In the genomic region with DNA sequence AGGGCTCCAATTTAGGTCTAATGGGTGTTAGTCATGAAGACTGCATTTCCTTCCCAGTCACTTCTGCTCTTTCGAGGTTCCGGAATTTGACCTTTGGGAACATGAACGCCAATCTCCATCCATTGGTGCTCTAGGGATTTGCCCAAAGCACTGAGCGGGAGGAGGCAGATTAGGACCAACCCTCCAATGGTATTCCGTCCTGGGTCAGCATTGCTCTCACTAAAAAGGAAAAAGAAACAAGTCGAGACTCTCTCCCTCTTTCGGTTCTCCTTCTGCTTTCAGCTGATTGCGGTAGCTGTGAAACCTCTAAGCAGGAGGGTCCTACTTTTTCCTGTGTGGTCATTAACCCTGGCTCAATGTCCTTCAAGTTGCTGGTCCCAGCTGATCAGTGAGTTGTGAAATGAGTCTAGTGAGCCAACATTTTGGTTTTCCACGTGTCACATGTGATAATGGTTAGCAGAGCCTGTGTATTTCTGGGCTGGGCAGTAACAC, we compare ENCODE assay signal across 8 mouse cellular contexts. TPM values are rescaled to one million over a fixed set of nuclear protein-coding genes. Genes with fewer than 3 reads are reported as not detected.
A peak's percentile ranks its signal among the peaks of the same experiment; 100 is the strongest.
DNase-seq lines count a peak whose midpoint lies in the region; ATAC-seq and TF ChIP-seq lines count a peak whose summit lies in the region.

No protein-coding gene starts in this region.

- TF ChIP-seq CTCF in gastrocnemius, adult 2 months (IDR thresholded peaks at IDR 0.05) = no peak
- no peak for TF ChIP-seq CTCF in bone marrow, adult 2 months (IDR thresholded peaks at IDR 0.05; ENCODE audit: control insufficient read depth, insufficient read depth, low read length)

- intact Hi-C loops in gastrocnemius, adult 2 months (cut with DNase I) = no loop called here
- intact Hi-C loops in gastrocnemius, postnatal 14 days (cut with DNase I; ENCODE audit: low total_unique reads) = no loop called here

- ATAC-seq in heart, embryonic 12.5 days (ENCODE audit: insufficient number of reproducible peaks, low FRiP score) = no peak
- no peak for ATAC-seq in kidney, embryonic 16.5 days (ENCODE audit: low FRiP score, low TSS enrichment)
- ATAC-seq in megakaryocyte-erythroid progenitor cell, adult 5-6 weeks (replicated peaks; ENCODE audit: low FRiP score, low TSS enrichment, poor library complexity, severe bottlenecking) = peak; percentile 16

- 1% methylated on average over 9 of the region's 9 CpGs for WGBS in bone marrow, adult 2 months
- 11% methylated on average over 9 of the region's 9 CpGs for WGBS in heart, embryonic 12.5 days
- WGBS in kidney, embryonic 16.5 days = 8% methylated on average over 9 of the region's 9 CpGs

- H3K9me3 ChIP-seq in heart, embryonic 12.5 days (replicated peaks) = no peaks in the 10 kb centered on the region
- H3K9me3 ChIP-seq in kidney, embryonic 16.5 days (ENCODE audit: low read length) = no peaks in the 10 kb centered on the region

- peaks cover 17% of the 10 kb centered on the region for H3K36me3 ChIP-seq in heart, embryonic 12.5 days
- peaks cover 4% of the 10 kb centered on the region for H3K36me3 ChIP-seq in kidney, embryonic 16.5 days (ENCODE audit: insufficient read depth, low read length)

- H3K4me3 ChIP-seq in gastrocnemius, adult 2 months = peak overlapping the region; percentile 98
- H3K4me3 ChIP-seq in bone marrow, adult 2 months (replicated peaks; ENCODE audit: control insufficient read depth, low read depth, low read length) = peak overlapping the region; percentile 88
- H3K4me3 ChIP-seq in heart, embryonic 12.5 days = peak overlapping the region; percentile 82
- peak overlapping the region; percentile 87 for H3K4me3 ChIP-seq in kidney, embryonic 16.5 days (ENCODE audit: low read length)

- H3K4me1 ChIP-seq in bone marrow, adult 2 months (ENCODE audit: control insufficient read depth, insufficient read depth, low read length) = peaks cover 7% of the 10 kb centered on the region; the same call in 1 of the 2 replicates
- H3K4me1 ChIP-seq in heart, embryonic 12.5 days (replicated peaks) = peaks cover 19% of the 10 kb centered on the region
- H3K4me1 ChIP-seq in kidney, embryonic 16.5 days (ENCODE audit: insufficient read depth, low read length) = peaks cover 12% of the 10 kb centered on the region

- TF ChIP-seq POLR2A in bone marrow, adult 2 months (IDR thresholded peaks at IDR 0.05; ENCODE audit: borderline replicate concordance, control insufficient read depth, low read depth, low read length) = no peak

- peak overlapping the region; percentile 92 for H3K27ac ChIP-seq in gastrocnemius, adult 2 months
- peak overlapping the region; percentile 93 for H3K27ac ChIP-seq in bone marrow, adult 2 months (ENCODE audit: control insufficient read depth, insufficient read depth, low read depth, low read length, poor library complexity)
- H3K27ac ChIP-seq in heart, embryonic 12.5 days (ENCODE audit: poor library complexity, severe bottlenecking) = no peak overlapping the region
- H3K27ac ChIP-seq in kidney, embryonic 16.5 days (ENCODE audit: low read length) = no peak overlapping the region

- DNase-seq in gastrocnemius, adult 2 months = no peak
- no peak for DNase-seq in gastrocnemius, adult 8-10 months (ENCODE audit: low spot score in 2 of 2)
- DNase-seq in frontal cortex, postnatal 10 days (ENCODE audit: low spot score in 2 of 2) = no peak
- DNase-seq in gastrocnemius, postnatal 14 days = no peak

- peak overlapping the region; percentile 94 for H3K4me2 ChIP-seq in heart, embryonic 12.5 days
- peak overlapping the region; percentile 88 for H3K4me2 ChIP-seq in kidney, embryonic 16.5 days (replicated peaks; ENCODE audit: low read depth, low read length)

- peak overlapping the region; percentile 84 for H3K9ac ChIP-seq in heart, embryonic 12.5 days
- H3K9ac ChIP-seq in kidney, embryonic 16.5 days (replicated peaks; ENCODE audit: low read length) = peak overlapping the region; percentile 84

- no peaks in the 10 kb centered on the region for H3K27me3 ChIP-seq in heart, embryonic 12.5 days (replicated peaks)
- no peaks in the 10 kb centered on the region for H3K27me3 ChIP-seq in kidney, embryonic 16.5 days (ENCODE audit: insufficient read depth, low read length)

RNA-seq across cellular contexts. Expression of gene Gns, which starts 0.9 kb away (rescaled TPM):
- 10 to 100 TPM; 27.3 to 34.0 TPM for total RNA-seq in gastrocnemius, adult 2 months (2021)
- 10 to 100 TPM; 24.0 to 30.4 (median 28.8) TPM for total RNA-seq in gastrocnemius, adult 8-10 months (2022)
- polyA plus RNA-seq in bone marrow, adult 2 months (2011; ENCODE audit: insufficient read depth, insufficient read length, low replicate concordance, missing spikeins) = 18.2 and 39.2 TPM in 2 replicates
- 40.2 and 40.3 TPM in 2 replicates for polyA plus RNA-seq in heart, embryonic 12.5 days (2016; fragmentation: Nextera tagmentation; extraction: Ambion mirVana)
- polyA plus RNA-seq in kidney, embryonic 16.5 days (2015; fragmentation: Nextera tagmentation; extraction: Ambion mirVana) = 52.4 and 58.5 TPM in 2 replicates
- 21.9 and 33.9 TPM in 2 replicates for total RNA-seq in megakaryocyte-erythroid progenitor cell, adult 5-6 weeks (2014; fragmentation: Nextera tagmentation)
- 17.3 and 23.7 TPM in 2 replicates for total RNA-seq in megakaryocyte-erythroid progenitor cell, adult 5-6 weeks (2017)
- total RNA-seq in gastrocnemius, postnatal 14 days (2021) = 10 to 100 TPM; 35.4 to 36.9 TPM

RNA-seq across cellular contexts. Expression of gene Tbc1d30, which starts 14.7 kb away (rescaled TPM):
- under 1 TPM; 0.20 to 0.36 TPM for total RNA-seq in gastrocnemius, adult 2 months (2021)
- under 1 TPM; 0.19 to 0.53 (median 0.32) TPM for total RNA-seq in gastrocnemius, adult 8-10 months (2022)
- polyA plus RNA-seq in bone marrow, adult 2 months (2011; ENCODE audit: insufficient read depth, insufficient read length, low replicate concordance, missing spikeins) = 0.52 TPM in 1 of 2 replicates, not detected in the other
- polyA plus RNA-seq in heart, embryonic 12.5 days (2016; fragmentation: Nextera tagmentation; extraction: Ambion mirVana) = 1.3 and 1.4 TPM in 2 replicates
- polyA plus RNA-seq in kidney, embryonic 16.5 days (2015; fragmentation: Nextera tagmentation; extraction: Ambion mirVana) = 0.80 and 0.95 TPM in 2 replicates
- 0.57 TPM in 1 of 2 replicates, not detected in the other for total RNA-seq in megakaryocyte-erythroid progenitor cell, adult 5-6 weeks (2014; fragmentation: Nextera tagmentation)
- 0.57 TPM in 1 of 2 replicates, not detected in the other for total RNA-seq in megakaryocyte-erythroid progenitor cell, adult 5-6 weeks (2017)
- total RNA-seq in gastrocnemius, postnatal 14 days (2021) = under 1 TPM; 0.31 to 0.84 TPM

Comparison
In these comparisons a context has a peak if more than half of its experiments do, and no peak if none do; other contexts are left out.
1. H3K27ac ChIP-seq: peak in gastrocnemius, adult 2 months (single experiment) and bone marrow, adult 2 months (single experiment); none in heart, embryonic 12.5 days (single experiment) and kidney, embryonic 16.5 days (single experiment).
2. Peak in every context shown above with its lines, with median percentiles within 50 percentile points of each other: H3K4me3 ChIP-seq.